Mouse (Mus musculus) gastrocnemius, postnatal 36 days (tissue): Measurements from ENCODE around the gene Hyal3. TPM values are rescaled to one million over a fixed set of nuclear protein-coding genes. Genes with fewer than 3 reads are reported as not detected.
"Not testable (repeated sequence)": the region's sequence is repeated elsewhere in the genome, so short reads cannot be mapped to it uniquely, and the experiment has no call there.

ENCODE experiments used
- DNase-seq, 2 experiments: peaks; one replicate each; pipeline ENCODE4 v3.0.0; 2022
- intact Hi-C: fragments of 180-260 bp; cut with DNase I; formaldehyde crosslinking; loops from one replicate; pipeline ENCODE4 v1.15.1; 2025
- total RNA-seq, 2 experiments: library from RNA; stranded (reverse); gene quantifications; 2 replicates each; pipeline ENCODE4 v1.2.3; 2021

Gene Hyal3
- total RNA-seq, 2 experiments from 2014 or later: 0.23 to 0.27 TPM

DNA sequence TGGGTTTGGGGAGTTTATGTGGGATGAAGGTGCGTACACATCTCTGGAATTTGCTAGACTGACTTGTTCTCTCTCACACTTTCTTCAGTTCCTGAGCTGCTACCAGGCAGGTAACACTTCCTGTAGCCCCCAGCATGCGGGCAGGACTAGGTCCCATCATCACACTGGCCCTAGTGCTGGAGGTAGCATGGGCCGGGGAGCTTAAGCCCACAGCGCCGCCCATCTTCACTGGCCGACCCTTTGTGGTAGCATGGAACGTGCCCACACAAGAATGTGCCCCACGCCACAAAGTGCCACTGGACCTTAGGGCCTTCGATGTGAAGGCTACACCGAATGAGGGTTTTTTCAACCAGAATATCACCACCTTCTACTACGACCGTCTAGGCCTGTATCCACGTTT is 10.6 kb upstream of the Hyal3 start:
- intact Hi-C loops: no loop called here
- DNase-seq: no peak

DNA sequence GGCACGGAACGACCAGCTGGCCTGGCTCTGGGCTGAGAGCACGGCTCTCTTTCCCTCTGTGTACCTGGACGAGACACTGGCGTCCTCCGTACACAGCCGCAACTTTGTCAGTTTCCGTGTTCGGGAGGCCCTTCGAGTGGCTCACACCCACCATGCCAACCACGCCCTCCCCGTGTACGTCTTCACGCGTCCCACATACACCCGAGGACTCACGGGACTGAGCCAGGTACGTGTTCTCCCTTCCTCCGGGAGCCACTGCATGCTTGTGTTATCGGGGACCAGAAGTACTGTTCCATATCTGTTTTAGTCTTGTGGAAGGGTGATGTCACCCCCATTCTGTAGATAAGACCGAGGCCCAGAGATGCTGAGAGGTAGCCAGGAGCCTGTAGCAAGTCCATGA is 9.8 kb upstream of the Hyal3 start:
- no peak for DNase-seq
- intact Hi-C loops: no loop called here

DNA sequence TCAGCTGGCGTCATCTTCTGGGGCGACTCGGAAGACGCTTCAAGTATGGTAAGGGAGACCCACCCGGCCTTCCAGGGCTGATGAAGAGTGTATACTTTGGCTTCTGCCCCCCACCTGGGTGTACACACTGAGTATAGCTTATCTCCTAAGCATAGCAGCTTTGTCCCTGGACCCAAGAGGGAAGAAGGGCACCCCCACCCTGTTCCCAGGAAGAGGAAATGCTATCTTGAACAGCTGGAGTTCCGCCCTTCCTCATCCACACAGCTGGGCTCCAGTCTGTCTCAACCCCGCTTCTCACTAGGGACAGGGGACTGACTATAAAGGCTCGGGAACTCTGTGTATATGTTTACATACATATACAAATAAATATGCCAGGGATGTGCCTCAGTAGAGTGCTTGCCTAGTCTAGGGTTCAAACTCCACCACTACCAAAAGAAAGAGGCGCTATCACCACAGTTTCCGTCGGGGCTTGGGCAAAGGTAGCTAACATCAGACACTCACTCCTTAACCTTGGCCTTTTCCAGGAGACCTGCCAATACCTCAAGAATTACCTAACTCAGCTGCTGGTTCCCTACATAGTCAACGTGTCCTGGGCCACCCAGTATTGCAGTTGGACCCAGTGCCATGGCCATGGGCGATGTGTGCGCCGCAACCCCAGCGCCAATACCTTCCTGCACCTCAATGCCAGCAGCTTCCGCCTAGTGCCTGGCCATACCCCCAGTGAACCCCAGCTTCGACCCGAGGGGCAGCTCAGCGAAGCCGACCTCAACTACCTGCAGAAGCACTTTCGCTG is 8.9 kb upstream of the Hyal3 start:
- intact Hi-C loops: no loop called here

DNA sequence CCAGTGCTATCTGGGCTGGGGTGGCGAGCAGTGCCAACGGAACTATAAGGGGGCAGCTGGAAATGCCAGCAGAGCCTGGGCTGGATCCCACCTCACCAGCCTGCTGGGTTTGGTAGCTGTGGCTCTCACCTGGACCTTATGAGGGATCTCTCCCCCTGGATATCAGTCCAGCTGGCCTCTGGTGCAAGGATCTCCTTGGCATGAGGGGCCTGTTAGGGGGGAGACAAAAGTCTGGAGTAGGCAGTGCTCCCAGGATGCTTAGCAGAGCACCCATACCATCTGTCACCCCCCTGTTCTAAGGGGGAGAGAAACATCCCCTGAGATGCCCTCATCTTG is 8.3 kb upstream of the Hyal3 start:
- intact Hi-C loops: no loop called here
- DNase-seq: no peak

More for the DNA sequence above, 8.9 kb upstream of the Hyal3 start:
- no peak for DNase-seq

DNA sequence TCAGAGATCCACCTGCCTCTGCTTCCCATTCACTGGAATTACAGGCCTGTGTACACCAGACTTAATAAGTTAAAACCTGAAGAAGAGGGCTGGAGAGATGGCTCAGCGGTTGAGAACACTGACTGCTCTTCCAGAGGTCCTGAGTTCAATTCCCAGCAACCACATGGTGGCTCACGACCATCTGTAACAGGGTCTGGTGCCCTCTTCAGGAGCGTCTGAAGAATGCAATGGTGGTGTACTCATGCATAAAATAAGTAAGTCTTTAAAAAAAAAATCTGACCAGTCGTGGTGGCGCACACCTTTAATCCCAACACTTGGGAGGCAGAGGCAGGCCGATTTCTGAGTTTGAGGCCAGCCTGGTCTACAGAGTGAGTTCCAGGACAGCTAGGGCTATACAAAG is 6.8 kb upstream of the Hyal3 start:
- intact Hi-C loops, DNase-seq: not testable (repeated sequence)

DNA sequence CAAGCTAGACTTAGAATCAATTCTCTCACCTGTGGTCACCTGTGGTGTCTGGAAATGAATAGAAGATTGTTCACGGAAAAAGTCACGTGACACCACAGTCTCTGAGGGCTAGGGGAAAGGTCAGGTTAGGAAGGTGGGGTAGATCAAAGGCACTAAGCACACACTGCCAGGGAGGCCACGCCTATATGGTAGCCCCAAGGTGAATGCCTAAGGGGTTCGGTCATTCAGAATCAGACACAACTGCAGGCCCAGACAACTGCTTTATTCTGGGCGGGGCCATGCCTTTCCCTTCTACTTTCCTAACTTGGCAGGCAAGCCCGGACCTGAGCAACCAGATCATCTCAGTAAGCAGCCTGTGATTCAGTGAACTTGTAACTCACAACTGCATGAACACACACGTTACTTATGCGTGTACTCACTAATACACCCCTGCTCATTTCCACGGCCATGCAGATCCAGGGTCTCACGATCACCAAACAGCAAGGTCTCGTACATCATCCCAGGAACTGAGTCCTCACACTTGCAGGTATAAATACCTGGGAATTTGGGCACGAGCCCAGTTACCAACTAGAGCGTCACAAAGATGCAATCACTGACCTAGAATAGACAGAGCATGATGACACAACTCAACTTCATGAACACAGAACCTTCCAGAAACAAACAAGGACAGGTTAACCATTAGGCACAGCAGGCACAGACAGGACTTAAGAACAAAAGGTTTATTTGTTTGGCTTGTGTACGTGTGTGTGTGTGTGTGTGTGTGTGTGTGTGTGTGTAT is 4.8 kb upstream of the Hyal3 start:
- no peak for DNase-seq
- intact Hi-C loops: no loop called here

DNA sequence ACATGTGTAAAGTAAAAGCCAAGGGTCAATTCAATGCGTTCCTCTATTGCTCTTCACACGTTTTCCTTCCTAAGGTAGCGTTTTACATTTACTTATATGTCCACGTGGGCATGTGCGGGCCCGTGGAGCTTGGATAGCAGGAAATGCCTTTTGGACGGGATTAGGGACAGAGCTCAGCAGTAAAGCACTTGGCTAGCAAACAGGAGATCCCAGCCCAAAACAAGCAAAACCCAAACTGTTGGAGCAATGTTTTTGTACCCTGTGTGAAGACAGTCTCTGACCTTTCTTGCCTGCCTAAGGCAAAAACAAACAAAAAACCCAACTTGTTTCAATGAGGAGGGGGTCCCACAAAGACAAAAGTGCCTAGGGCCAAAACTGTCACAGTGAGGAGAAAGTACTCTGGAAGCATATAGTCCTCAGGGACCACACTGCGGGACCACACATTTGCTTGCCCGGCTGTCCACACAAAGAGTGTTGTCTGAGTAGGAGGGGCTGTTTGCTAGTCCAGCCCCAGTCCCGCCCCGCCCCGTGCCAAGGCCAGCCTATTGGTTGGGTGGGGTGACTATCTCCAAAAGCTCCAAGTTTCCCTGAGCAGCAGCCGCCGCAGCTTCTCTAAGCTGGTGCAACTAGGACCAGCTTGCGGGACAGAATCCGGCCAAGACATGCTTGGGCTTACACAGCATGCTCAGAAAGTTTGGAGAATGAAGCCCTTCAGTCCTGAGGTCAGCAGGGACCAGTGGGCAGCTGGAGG is 4.1 kb upstream of the Hyal3 start, which contains the start of gene Hyal1:
Gene Hyal1, plus strand, starts transcription at position 571 of the 751 bp plus-strand sequence.
- DNase-seq: peak; percentile 77 to 85
- intact Hi-C loops: no loop called here

DNA sequence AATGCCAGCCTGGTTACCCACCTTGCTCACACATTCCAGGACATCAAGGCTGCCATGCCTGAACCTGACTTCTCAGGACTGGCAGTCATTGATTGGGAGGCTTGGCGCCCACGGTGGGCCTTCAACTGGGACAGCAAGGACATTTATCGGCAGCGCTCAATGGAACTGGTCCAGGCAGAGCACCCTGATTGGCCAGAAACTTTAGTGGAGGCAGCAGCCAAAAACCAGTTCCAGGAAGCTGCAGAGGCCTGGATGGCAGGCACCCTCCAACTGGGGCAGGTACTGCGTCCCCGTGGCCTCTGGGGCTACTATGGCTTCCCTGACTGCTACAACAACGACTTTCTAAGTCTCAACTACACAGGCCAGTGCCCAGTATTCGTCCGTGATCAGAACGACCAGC is 2.7 kb upstream of the Hyal3 start:
- intact Hi-C loops: no loop called here
- DNase-seq: no peak

DNA sequence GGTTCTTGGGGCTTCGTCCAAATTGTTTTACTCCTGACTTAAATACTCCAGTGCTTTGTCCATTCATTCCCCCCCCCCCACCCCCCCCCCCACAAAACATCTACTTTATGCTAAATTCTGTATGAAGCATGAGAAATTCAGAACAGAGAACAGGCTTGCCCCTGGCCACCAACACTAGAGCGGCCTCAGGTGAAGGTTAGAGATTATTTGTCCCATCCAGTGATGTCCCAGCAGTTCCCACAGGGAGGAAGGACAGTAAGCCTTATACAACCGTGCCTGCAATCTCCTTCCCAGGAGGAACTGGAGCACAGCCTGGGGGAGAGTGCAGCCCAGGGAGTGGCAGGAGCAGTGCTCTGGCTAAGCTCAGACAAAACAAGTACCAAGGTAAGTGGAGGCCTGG is 2.0 kb upstream of the Hyal3 start, which contains the start of gene Naa80:
Gene Naa80, plus strand, starts transcription at position 301 of the 400 bp plus-strand sequence.
- DNase-seq: no peak
- intact Hi-C loops: no loop called here

DNA sequence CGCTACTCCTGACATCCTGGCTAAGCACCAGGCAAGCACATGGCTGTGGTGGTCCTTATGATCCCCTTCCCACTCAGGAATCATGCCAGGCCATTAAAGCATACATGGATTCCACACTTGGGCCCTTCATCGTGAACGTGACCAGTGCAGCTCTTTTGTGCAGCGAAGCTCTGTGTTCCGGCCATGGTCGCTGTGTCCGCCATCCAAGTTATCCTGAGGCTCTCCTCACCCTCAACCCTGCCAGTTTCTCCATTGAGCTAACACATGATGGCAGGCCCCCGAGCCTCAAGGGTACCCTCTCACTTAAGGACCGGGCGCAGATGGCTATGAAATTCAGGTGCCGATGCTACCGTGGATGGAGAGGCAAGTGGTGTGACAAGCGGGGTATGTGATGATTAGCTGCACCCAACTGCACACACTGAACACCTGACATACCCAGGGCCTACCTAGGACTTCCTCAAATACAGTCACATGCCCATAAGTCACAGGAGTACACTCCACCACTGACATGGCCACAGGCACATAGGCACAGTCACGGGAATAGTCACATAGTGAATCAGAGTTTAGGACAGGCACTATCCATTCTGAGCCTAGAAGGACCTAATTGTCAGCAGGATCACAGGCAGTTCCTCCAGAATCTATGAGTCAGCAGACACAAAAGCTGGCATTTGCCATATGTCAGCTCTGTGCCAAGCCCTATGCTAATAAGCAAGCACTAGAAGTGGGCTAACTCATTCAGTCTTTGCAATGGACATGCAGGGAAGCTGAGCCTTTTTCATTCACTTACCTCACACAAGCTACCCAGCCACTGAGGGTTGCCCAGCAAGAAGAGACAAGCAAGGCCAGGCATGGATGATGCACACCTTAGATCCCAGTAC is 1.4 kb upstream of the Hyal3 start:
- intact Hi-C loops: no loop called here
- no peak for DNase-seq

DNA sequence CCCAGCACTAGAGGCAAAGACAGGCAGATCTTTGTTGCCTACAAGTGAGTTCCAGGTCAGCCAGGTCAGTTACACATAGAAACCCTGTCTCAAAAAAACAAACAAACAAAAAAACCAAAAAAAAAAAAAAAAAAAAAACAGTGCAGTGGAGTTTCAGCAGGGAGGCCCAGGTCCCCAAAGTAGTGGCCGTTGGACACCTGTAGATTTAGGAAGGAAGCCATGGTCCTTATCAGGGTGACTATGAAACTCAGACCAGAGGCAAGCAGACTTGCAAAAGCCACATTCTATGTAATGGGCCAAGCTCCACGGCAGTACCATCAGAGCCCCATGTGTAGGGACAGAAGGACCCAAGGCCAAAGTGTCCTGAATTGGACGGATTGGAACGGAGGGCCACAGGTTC is 966 bp downstream of the Hyal3 start:
- DNase-seq: no peak
- intact Hi-C loops: no loop called here

DNA sequence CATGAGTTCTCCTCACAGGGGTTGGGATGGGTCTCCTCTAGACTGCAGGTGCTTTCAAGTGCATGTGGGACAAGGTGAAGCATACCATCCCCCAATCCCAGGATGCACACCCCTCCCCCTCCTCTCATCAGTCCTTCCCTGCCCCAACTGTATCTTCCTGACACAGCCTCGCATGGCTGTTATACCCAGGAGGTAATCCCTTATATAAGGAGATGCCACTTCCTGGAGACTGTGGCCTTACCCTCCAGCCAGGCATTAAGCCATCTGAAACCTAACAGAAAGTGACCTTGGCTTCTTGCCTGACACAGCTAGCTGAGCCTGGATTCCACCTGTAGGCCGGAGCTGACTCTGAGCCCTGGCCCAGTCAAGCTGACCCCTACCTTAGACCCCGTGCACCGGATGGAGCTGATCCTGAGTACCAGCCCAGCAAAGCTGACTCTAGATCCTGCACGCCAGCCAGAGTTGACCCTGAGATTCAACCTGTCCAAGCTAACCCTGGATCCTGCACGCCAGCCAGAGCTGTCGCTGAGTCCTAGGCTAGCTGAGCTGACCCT is 2.0 kb downstream of the Hyal3 start:
- intact Hi-C loops: no loop called here
- DNase-seq: no peak

DNA sequence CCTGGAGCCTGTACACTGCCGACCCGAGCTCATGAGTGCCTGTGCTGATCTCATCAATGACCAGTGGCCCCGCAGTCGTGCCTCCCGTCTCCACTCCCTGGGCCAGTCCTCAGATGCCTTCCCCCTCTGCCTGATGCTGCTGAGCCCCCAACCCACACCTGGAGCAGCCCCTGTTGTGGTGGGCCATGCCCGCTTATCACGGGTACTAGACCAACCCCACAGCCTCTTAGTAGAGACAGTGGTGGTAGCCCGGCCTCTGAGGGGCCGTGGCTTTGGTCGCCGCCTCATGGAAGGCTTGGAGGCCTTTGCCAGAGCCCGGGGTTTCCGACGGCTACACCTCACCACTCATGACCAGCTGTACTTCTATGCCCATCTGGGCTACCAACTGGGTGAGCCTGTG is 2.6 kb downstream of the Hyal3 start:
- intact Hi-C loops: no loop called here
- no peak for DNase-seq

DNA sequence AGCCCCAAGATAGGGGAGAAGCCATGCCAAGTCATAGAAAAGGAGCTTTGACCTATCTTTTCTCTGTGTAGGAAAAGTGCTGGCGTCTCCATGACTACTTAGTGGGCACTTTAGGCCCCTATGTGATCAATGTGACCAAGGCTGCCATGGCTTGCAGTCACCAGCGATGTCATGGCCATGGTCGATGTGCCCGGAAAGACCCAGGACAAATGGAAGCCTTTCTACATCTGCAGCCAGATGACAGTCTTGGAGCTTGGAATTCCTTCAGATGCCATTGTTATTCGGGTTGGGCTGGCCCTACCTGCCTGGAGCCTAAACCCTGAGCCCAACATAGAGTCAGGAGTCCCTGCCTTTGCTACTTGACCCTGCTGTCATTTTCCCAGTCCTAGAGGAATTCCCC is 5.9 kb downstream of the Hyal3 start:
- no peak for DNase-seq
- intact Hi-C loops: no loop called here

DNA sequence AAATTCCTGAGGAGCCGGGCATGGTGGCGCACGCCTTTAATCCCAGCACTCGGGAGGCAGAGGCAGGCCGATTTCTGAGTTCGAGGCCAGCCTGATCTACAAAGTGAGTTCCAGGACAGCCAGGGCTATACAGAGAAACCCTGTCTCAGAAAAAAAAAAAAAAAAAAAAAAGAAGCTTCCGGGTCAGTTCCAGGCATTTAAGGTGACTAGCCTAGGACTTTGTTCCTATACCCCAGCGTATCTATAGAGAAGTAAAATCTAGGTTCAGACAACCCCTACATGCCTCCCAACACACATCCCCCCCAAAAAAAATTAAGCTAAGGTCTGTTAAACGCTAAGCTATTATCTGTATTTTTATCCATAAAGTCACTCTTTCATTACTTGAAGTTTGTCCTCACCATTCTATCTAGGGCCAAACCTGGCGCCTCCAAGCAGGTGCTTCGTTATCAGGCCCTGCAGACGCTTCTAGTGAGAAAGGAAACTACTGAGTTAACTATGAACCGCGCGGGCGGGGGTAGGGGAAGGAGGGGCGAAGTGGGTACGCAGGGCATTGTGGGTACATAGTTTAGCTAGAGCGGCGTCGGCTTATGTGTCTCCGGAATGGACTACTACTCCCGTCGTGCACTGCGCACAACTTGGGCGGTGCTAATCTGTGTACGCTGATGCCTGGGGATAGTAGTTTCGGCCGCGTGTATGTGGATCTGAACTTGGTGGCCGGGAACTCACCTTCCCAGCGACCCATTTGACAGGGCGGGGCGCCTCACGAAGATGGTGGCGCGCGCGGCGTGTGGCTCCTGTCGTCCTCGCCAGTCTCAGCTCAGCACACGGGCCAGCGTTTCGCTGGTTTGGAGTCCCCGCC is 6.6 kb downstream of the Hyal3 start, which contains the start of gene Ifrd2:
Gene Ifrd2, plus strand, starts transcription at position 669 of the 859 bp plus-strand sequence.
- intact Hi-C loops: no loop called here
- DNase-seq: peak; percentile 91 to 95

DNA sequence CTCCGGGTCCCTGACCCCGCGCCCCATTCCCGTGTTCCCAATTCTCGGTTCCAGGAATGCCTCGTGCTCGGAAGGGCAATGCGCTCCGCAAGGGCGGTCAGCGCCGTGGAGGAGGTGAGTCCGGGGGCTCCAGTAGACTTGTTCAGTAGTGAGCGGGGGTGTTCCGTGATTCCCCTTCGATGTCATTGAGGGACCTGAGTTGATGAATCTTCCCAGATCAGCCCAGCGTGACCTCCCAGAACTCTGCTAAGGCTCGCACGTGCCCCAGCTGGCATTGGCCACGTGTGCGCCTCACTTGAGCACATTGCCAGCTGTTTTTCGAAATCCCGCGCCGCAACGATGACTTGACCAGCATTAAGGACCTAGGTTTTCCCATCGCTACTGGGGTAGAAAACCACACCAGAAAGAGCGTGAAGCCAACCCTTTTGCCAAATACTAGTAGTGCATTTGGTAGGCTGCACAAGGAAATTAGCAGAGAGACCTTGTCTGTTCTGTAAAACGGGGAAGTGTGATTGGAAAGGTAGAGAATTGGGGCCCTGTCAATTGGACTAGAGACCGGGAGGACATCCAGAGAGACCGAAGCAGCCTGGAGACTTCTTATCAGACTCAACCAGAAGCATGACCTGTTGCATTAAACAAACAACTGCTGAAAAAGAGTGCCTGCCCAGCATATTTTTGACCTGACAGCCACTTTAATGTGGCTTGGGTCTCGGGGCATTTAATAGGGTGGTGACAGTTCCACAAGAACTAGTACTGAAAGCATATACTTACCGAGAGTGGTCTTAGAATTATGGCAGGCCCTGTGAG is 7.4 kb downstream of the Hyal3 start:
- no peak for DNase-seq
- intact Hi-C loops: no loop called here

DNA sequence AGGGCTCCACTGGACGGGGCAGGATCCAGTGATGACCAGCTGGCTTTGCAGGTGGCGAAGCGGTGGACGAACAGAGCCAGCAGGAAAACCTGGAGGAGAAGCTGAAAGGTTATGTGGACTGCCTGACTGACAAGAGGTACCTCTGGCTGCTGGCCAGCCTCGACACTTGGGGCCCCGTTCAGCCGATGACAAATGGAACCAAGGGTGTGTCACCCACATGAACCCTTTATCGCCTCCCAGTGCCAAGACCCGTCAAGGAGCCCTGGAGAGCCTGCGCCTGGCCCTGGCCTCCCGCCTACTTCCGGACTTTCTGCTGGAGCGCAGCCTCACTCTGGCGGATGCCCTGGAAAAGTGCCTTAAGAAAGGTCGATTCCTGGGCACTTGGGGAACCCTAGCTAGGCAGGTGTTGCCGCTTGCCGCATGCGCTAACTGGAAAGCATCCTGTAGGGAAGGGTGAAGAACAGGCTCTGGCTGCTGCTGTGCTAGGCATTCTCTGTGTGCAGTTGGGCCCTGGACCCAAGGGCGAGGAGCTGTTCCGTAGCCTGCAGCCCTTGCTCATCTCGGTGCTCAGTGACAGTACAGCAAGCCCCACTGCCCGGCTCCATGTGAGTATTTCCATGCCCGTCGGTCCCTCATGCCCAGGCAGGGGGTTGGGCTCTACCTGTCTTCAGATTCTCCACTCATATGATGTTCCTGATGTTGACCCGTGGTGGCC is 9.6 kb downstream of the Hyal3 start:
- peak; percentile 61 to 67 for DNase-seq
- intact Hi-C loops: no loop called here

DNA sequence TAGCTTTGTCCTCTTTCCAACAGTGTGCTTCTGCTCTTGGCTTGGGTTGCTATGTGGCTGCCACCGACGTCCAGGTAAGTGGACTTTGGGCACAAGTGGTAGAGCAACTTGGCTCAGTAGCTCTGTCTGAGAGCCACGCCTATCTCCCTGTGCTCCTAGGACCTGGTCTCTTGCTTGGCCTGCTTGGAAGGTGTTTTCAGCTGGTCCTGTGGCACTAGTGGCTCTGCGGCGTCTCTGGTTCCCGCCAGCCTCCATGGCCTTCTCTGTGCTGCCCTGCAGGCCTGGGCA is 10.1 kb downstream of the Hyal3 start:
- DNase-seq: no peak
- intact Hi-C loops: no loop called here
